Mouse (Mus musculus): ENCODE measurements around the gene E2f7.

E2f7 gene

GRCm38 (mm10) chr10:110744686-110745639 lies at the start of gene E2f7:
E2f7 (plus strand) TSS chr10:110745439.
- DNase-seq (ENCODE audit: low read depth, low spot score): peak; percentile 95

- DNase-seq (ENCODE audit: low read depth, low spot score): no peak
Observed at GRCm38 (mm10) chr10:110701276-110701675, 44.0 kb upstream of the E2f7 start.

DNA sequence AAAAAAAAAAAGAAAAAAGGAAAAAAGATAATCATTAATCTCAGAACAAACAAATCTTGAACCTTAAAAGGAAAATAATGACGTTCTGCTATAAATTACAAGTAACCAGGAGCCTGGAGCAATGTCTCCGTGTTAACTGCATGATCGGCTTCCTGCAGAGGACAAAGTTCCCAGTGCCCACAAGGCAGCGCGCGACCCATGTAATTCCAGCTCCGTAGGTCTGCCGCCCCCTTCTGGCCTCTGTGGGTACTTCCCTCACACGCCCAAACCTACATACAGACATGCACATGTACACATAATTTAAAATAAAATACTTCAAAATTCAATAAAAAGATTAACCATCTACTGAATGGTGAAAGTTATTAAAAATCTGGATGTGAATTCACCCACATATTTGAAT lies 39.6 kb upstream of the E2f7 start:
- peak; percentile 11 for DNase-seq (ENCODE audit: low read depth, low spot score)

GRCm38 (mm10) chr10:110707390-110708113 lies 37.7 kb upstream of the E2f7 start:
- no peak for DNase-seq (ENCODE audit: low read depth, low spot score)

DNA sequence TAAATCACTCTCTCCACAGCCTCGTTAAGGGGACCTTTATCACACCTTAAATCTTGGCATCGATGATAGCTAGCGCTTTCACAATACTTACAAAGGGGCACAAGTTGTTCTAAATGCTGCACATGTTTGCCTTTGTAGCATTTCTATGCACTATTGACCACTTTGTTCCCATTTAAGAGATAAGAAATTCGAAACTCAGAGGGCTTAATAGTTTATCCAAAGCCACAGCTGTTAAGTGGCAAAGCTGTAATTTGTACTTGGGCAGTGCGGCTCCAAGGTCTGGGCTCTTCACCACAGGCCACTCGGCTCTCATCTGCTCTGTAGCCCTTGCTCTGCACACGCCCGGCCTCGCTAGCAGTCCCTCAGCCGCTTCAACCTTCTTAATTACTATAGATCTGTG lies 28.4 kb upstream of the E2f7 start:
- no peak for DNase-seq (ENCODE audit: low read depth, low spot score)

DNA sequence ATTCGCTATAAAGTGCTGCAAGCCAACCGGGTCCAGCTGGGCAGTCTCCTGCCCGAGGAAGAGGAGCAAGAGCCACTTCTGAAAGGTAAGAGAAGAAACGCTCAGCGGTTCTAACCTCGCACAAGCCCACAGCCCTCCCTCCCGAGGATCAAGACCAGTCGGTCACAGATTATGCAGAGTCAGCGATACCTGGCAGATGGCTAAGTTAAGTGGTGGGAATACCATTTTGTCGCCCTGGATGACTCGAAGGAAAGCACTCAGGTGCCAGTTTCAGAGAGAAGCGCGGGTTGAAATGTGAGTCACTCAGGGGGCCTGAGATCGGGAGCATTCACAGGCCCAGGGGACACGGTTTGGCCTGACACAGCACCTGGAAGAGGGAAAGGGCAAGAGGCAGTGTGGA lies 18.8 kb upstream of the E2f7 start:
- no peak for DNase-seq (ENCODE audit: low read depth, low spot score)

DNA sequence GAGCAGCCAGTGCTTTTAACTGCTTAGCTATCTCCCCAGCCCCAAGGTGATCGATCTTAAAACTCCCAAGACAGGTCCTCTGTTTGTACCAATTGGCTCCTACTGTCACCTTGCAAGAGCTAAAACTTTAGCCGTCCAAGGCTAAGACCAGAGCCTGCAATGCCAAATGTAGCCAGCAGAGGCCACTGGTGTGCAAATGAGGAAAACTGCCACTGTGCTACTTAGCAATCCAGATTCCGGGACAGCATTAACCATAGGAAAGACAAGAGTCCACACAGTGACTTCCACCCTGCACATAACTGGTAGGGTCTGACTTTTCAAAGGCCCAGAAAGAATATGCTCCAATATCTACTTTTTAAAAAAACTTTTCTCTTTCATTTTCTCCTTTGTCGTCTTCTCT lies 17.4 kb upstream of the E2f7 start:
- DNase-seq (ENCODE audit: low read depth, low spot score): peak; percentile 73

- DNase-seq (ENCODE audit: low read depth, low spot score): peak; percentile 79
Observed at GRCm38 (mm10) chr10:110733343-110733742, 11.9 kb upstream of the E2f7 start.

- no peak for DNase-seq (ENCODE audit: low read depth, low spot score)
Observed at GRCm38 (mm10) chr10:110743701-110744100, 1.5 kb upstream of the E2f7 start.

DNA sequence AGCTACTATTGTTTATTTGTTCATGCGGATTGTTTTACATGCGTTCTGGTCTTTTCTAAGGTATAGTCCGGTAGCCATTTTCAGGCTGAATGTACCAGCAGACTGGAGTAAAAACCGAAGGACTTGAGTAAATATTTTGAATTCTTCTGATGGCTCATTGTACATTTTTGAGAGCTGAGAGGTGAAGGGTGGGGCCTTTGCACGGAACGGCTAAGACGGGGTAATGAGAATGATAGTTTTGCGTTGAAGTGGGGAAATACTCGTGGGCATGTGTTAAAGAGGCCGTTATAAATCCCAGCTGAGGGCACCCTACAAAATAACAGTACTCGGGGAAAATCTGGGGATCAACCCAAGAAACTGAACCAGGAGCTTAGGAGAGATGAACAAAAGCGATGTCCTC lies 1.1 kb upstream of the E2f7 start:
- DNase-seq (ENCODE audit: low read depth, low spot score): no peak

GRCm38 (mm10) chr10:110745640-110746032 lies 397 bp downstream of the E2f7 start:
- no peak for DNase-seq (ENCODE audit: low read depth, low spot score)

- no peak for DNase-seq (ENCODE audit: low read depth, low spot score)
Observed at GRCm38 (mm10) chr10:110749081-110749480, 3.8 kb downstream of the E2f7 start.

DNA sequence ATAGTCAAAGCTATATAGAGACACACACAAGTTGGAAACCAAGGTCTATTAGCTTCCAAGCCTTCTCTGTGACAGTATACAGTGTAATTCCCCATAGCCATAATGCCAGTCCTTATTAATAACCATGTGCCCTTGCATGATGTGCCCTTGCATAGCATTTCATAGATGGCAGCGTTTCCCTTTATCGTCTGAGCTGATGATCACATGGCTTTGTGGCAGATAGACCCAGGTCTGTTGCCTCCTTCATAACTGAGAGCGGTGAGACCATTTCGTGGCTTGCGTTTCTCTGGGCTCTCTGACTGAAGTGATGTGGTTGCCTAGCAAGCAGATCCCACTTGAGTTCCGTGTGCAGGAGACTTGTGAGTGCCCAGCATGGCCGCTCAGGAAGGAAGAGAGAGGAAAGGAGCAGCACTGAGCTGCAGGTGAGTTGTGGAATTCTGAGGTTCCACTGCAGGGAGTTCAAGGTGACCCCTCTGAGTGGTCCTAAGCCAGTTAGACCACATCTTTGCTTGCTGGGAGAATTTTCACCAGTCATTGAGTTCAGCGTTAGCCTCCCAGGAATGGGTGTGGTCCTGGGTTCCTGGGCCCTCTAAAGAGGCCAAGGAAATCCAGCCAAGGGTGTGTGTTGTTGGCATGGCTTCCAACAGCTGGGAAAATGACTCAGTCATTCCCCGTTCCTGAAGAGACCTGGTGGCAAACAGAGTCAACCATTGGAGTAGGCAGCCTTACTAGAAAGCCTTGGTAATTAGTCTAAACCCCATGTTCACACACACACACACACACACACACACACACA lies 4.5 kb downstream of the E2f7 start:
- no peak for DNase-seq (ENCODE audit: low read depth, low spot score)

DNA sequence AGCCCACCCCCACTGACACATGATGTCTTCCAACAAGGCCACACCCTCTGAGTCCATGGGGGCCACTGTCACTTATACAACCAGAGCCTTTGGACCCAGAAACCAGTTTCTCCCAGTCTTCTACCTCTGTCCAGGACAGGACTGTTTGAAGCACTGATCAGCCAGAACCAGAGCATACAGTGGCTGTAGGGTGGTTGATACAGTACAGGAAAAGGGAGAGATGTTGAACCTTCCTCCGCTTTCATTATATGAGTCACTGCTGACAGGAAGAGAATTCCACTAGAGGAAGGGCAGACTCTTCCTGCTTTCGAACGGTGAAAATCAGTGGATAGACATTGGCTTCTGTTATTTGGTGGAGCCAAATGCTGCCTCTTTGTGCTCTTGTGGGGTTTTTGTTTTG lies 7.6 kb downstream of the E2f7 start:
- no peak for DNase-seq (ENCODE audit: low read depth, low spot score)

- no peak for DNase-seq (ENCODE audit: low read depth, low spot score)
Observed at GRCm38 (mm10) chr10:110755556-110755955, 10.3 kb downstream of the E2f7 start.

GRCm38 (mm10) chr10:110756271-110756793 lies 11.1 kb downstream of the E2f7 start:
- DNase-seq (ENCODE audit: low read depth, low spot score): no peak

- DNase-seq (ENCODE audit: low read depth, low spot score): peak; percentile 75
Observed at GRCm38 (mm10) chr10:110760552-110760951, 15.3 kb downstream of the E2f7 start.

GRCm38 (mm10) chr10:110762134-110762884 lies 17.1 kb downstream of the E2f7 start:
- DNase-seq (ENCODE audit: low read depth, low spot score): no peak

- DNase-seq (ENCODE audit: low read depth, low spot score): no peak
Observed at GRCm38 (mm10) chr10:110763416-110763815, 18.2 kb downstream of the E2f7 start.

DNA sequence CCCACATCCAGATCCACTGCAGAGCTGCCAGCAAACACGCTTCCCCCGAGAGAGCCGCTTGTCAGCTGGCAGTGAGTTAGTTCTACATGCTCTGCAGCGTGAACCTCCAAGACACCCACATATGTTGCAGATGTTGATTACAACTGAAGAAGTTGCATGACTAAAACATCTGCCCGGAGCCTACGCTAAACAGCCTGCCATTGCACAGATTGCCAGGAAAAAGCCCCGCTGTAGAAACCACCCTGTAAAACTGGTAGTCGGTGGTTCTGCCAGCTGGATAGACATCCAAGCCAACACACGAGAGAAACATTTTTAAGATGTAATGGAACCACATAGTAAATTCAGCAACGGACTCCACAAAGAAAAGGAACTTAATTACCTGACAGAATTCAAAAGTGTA lies 24.3 kb downstream of the E2f7 start:
- no peak for DNase-seq (ENCODE audit: low read depth, low spot score)

- no peak for DNase-seq (ENCODE audit: low read depth, low spot score)
Observed at GRCm38 (mm10) chr10:110773201-110773600, 28.0 kb downstream of the E2f7 start.

All from CD4-positive, CD25-positive, alpha-beta regulatory T cell, adult 2 months (primary cell).